Mouse (Mus musculus) MEL (cell line): Measurements from ENCODE around the gene Prkcq. TPM values are rescaled to one million over a fixed set of nuclear protein-coding genes. Genes with fewer than 3 reads are reported as not detected.

Experiments used
- DNase-seq: peaks from one replicate; pipeline ENCODE4 v3.0.0; 2011; ENCODE audit warnings: low read depth, low spot score
- H3K27ac ChIP-seq: 2 replicates; pipeline ENCODE4 v1.5.1; 2012; ENCODE audit warnings: low read depth, mild to moderate bottlenecking, control low read depth, low read length, moderate library complexity; ENCODE audit not compliant: control insufficient read depth
- H3K27me3 ChIP-seq, 2 experiments: fragments of 150-350 bp in 1 of 2; sonication (generic) in 1 of 2; 2 replicates each; pipeline ENCODE4 v1.6.1; 2012; ENCODE audit warnings: low read length in 2 of 2, mild to moderate bottlenecking in 2 of 2, improper control_type of control experiment in 1 of 2, moderate library complexity in 1 of 2; ENCODE audit not compliant: insufficient read depth in 2 of 2, control insufficient read depth in 1 of 2
- H3K36me3 ChIP-seq, 2 experiments: 2 replicates each; pipeline ENCODE4 v1.6.1; 2012 to 2014; ENCODE audit warnings: low read length in 2 of 2, improper control_type of control experiment in 1 of 2, inconsistent platforms in 1 of 2, mild to moderate bottlenecking in 1 of 2; ENCODE audit not compliant: insufficient read depth in 2 of 2, control insufficient read depth in 1 of 2
- H3K4me1 ChIP-seq, 2 experiments: fragments of 150-350 bp in 1 of 2; sonication (generic) in 1 of 2; 2 replicates each; pipeline ENCODE4 v1.6.1; 2012; ENCODE audit warnings: low read length in 2 of 2, improper control_type of control experiment in 1 of 2, mild to moderate bottlenecking in 1 of 2; ENCODE audit not compliant: insufficient read depth in 2 of 2, control insufficient read depth in 1 of 2
- H3K4me3 ChIP-seq, 2 experiments: fragments of 150-350 bp in 1 of 2; sonication (generic) in 1 of 2; 2 replicates each; pipeline ENCODE4 v1.5.1; 2012; ENCODE audit warnings: low read depth in 2 of 2, low read length in 2 of 2, mild to moderate bottlenecking in 2 of 2, moderate library complexity in 2 of 2, control low read depth in 1 of 2, improper control_type of control experiment in 1 of 2; ENCODE audit not compliant: control insufficient read depth in 1 of 2, insufficient read depth in 1 of 2
- H3K79me2 ChIP-seq: 2 replicates; pipeline ENCODE4 v1.6.1; 2012; ENCODE audit warnings: mild to moderate bottlenecking, low read length, moderate library complexity; ENCODE audit not compliant: control insufficient read depth, poor library complexity, insufficient read depth
- H3K9ac ChIP-seq: 2 replicates; pipeline ENCODE4 v1.6.1; 2012; ENCODE audit warnings: low read depth, mild to moderate bottlenecking, control low read depth, low read length, moderate library complexity; ENCODE audit not compliant: control insufficient read depth, poor library complexity, severe bottlenecking
- H3K9me3 ChIP-seq: fragments of 150-350 bp; sonication (generic); replicated peaks from 2 replicates; pipeline ENCODE4 v1.6.1; 2012; ENCODE audit warnings: mild to moderate bottlenecking, low read length, improper control_type of control experiment, moderate library complexity; ENCODE audit not compliant: insufficient read depth
- BHLHE40 ChIP-seq: IDR thresholded peaks from 2 replicates; pipeline ENCODE4 v1.6.1; 2012; ENCODE audit warnings: low read depth, mild to moderate bottlenecking, inconsistent platforms, low read length, improper control_type of control experiment, borderline replicate concordance
- CHD2 ChIP-seq: IDR thresholded peaks from 2 replicates; pipeline ENCODE4 v1.6.1; 2011; ENCODE audit warnings: low read length, improper control_type of control experiment
- JUND ChIP-seq: IDR thresholded peaks from 2 replicates; pipeline ENCODE4 v1.6.1; 2011; ENCODE audit warnings: low read depth, mild to moderate bottlenecking, improper control_type of control experiment, low read length
- KAT2A ChIP-seq: conservative IDR thresholded peaks from 2 replicates; pipeline ENCODE4 v1.6.1; 2012; ENCODE audit warnings: low read depth, low read length, improper control_type of control experiment, inconsistent platforms
- MAX ChIP-seq: IDR thresholded peaks from 2 replicates; pipeline ENCODE4 v1.6.1; 2011; ENCODE audit warnings: low read length, improper control_type of control experiment
- MYB ChIP-seq: IDR thresholded peaks from 2 replicates; pipeline ENCODE4 v1.6.1; 2011; ENCODE audit warnings: mild to moderate bottlenecking, low read depth, low read length, improper control_type of control experiment
- RAD21 ChIP-seq: IDR thresholded peaks from 2 replicates; pipeline ENCODE4 v1.6.1; 2011; ENCODE audit warnings: mild to moderate bottlenecking, low read depth, low read length, improper control_type of control experiment
- TAL1 ChIP-seq: IDR thresholded peaks from 2 replicates; pipeline ENCODE4 v1.6.1; 2012; ENCODE audit warnings: mild to moderate bottlenecking, inconsistent platforms, low read length, moderate library complexity, mixed read lengths
- TBP ChIP-seq: IDR thresholded peaks from 2 replicates; pipeline ENCODE4 v1.8.0; 2011; ENCODE audit warnings: low read depth, low read length, improper control_type of control experiment
- TCF12 ChIP-seq: IDR thresholded peaks from 2 replicates; pipeline ENCODE4 v1.6.1; 2014; ENCODE audit warnings: low read depth, mild to moderate bottlenecking, inconsistent platforms, low read length, improper control_type of control experiment, moderate library complexity
- ZC3H11A ChIP-seq: IDR thresholded peaks from 2 replicates; pipeline ENCODE4 v1.6.1; 2012; ENCODE audit warnings: low read depth, mild to moderate bottlenecking, inconsistent platforms, low read length, improper control_type of control experiment
- ZNF384 ChIP-seq: IDR thresholded peaks from 2 replicates; pipeline ENCODE4 v1.6.1; 2012; ENCODE audit warnings: low read depth, mild to moderate bottlenecking, inconsistent platforms, low read length, improper control_type of control experiment
- polyA plus RNA-seq, 2 experiments: library from polyadenylated mRNA; stranded (reverse) in 1 of 2; unstranded in 1 of 2; fragments of >175 nt in 1 of 2; fragments of >200 nt in 1 of 2; gene quantifications; 2 replicates each; pipeline versions ENCODE4 v1.2.1 to v1.2.4; 2012; ENCODE audit warnings: low replicate concordance in 2 of 2, low read depth in 1 of 2; ENCODE audit not compliant: insufficient read length in 2 of 2, insufficient read depth in 1 of 2, missing spikeins in 1 of 2
- total RNA-seq: library from RNA; depleted of rRNA; stranded (reverse); fragments of 300-350 nt; gene quantifications from 2 replicates; pipeline ENCODE4 v1.2.3, GENCODE M21; 2012

Gene Prkcq
- total and polyA plus RNA-seq, 3 experiments: 0.12 to 0.19 TPM; not detected in 1

DNA sequence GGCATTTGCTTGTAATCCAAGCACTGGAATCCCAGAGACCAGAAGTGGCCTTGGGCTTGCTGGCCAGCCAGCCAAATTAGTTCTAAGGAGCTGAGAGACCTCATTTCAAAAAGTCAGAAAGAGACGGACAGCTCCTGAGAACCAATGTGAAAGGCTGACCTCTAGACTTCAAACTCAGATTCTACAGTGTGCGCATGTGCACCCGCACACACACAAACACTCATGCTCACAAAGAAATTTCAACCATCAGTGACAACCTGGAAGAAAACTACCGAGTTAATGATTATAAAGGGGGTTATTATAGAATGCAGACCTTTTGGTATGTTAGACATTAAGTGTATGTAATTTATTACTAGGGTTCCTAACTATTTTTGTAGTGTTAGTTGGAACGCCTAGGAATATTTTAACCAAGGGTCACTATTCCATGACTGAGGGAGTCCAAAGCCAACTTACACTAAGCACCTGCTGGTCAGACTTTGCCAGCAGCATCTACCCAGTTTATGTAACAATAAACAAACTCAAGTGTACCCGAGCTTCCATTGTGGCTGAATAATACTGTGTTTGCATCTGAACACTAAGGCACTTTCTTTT lies 85.4 kb downstream of the Prkcq start:
- DNase-seq: no peak
- Histone ChIP-seq H3K36me3 (no peaks in the 10 kb centered on the region), H3K4me1 (no peaks in the 10 kb centered on the region), H3K4me3 (no peak overlapping the region), H3K27ac (no peak overlapping the region), H3K79me2 (no peaks in the 10 kb centered on the region), H3K27me3 (peaks cover 0 to 3% of the 10 kb centered on the region in 2 experiments; a peak in 2 of 4 replicates), H3K9ac (no peak overlapping the region), H3K9me3 (no peaks in the 10 kb centered on the region)
- TF ChIP-seq TAL1 (no peak), KAT2A (no peak), MYB (no peak)

GRCm38 (mm10) chr2:11258181-11258580 lies 86.3 kb downstream of the Prkcq start:
- DNase-seq: no peak
- no peak for TF ChIP-seq ZNF384
- TF ChIP-seq CHD2: no peak
- TF ChIP-seq RAD21: no peak
- no peak for TF ChIP-seq TAL1
- no peak for TF ChIP-seq KAT2A
- TF ChIP-seq ZC3H11A: no peak
- TF ChIP-seq JUND: no peak
- no peak for TF ChIP-seq TBP
- TF ChIP-seq TCF12: no peak
- H3K27me3 ChIP-seq: peaks cover 0 to 3% of the 10 kb centered on the region in 2 experiments; a peak in 2 of 4 replicates
- H3K4me3 ChIP-seq: no peak overlapping the region
- H3K27ac ChIP-seq: no peak overlapping the region
- no peaks in the 10 kb centered on the region for H3K79me2 ChIP-seq
- H3K9me3 ChIP-seq: no peaks in the 10 kb centered on the region
- no peak overlapping the region for H3K9ac ChIP-seq
- no peaks in the 10 kb centered on the region for H3K4me1 ChIP-seq
- H3K36me3 ChIP-seq: no peaks in the 10 kb centered on the region

- H3K4me1 ChIP-seq: no peaks in the 10 kb centered on the region
These were observed 87.5 kb downstream of the Prkcq start for GRCm38 (mm10) chr2:11259361-11259760.

More at GRCm38 (mm10) chr2:11259361-11259760, 87.5 kb downstream of the Prkcq start:
- no peak for DNase-seq
- no peak overlapping the region for H3K9ac ChIP-seq
- no peak overlapping the region for H3K4me3 ChIP-seq
- no peak overlapping the region for H3K27ac ChIP-seq
- no peaks in the 10 kb centered on the region for H3K36me3 ChIP-seq
- no peaks in the 10 kb centered on the region for H3K9me3 ChIP-seq
- no peaks in the 10 kb centered on the region for H3K79me2 ChIP-seq
- TF ChIP-seq KAT2A: no peak
- TF ChIP-seq MAX: no peak
- TF ChIP-seq BHLHE40: no peak
- peaks cover 0 to 3% of the 10 kb centered on the region in 2 experiments; a peak in 2 of 4 replicates for H3K27me3 ChIP-seq
